Mouse (Mus musculus): ENCODE results near the gene Chd1l.

DNA sequence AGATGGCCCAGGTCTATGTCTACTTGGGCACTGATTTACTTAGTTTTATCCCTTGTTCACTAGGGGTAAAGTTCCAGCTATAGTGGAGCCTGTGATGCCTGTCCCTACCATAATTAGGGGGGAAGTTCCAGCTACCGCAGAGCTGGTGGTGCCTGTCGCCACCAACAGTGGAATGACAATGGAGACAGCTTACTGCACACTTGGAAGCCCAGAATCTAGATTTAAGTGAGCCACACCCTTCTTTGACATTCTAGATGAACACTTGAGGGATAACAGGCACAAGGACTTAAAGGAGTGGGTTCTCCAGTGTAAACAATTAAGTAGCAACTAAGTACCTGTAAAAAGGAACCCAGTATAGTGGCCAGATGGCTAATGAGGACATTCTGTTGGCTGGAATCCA is 73.0 kb downstream of the Chd1l start:
- TF ChIP-seq CTCF (IDR thresholded peaks at IDR 0.05) (no peak), POLR2A (IDR thresholded peaks at IDR 0.05; ENCODE audit: insufficient read depth, low read depth, low read length) (no peak), EP300 (IDR thresholded peaks at IDR 0.05; ENCODE audit: insufficient read depth, low read depth, low read length) (no peak)
